Mouse (Mus musculus) regulatory T cell (primary cell): ENCODE data around the gene Lrrc27.

ENCODE experiments used
- in situ Hi-C: fragments of 300-600 bp; cut with MboI, MseI; formaldehyde crosslinking; loops from one replicate; pipeline ENCODE4 v1.15.1; 2025; ENCODE audit warnings: high pct_unique_total_duplicates

The Lrrc27 gene

GRCm38 (mm10) chr7:139271871-139272270, 59.1 kb downstream of the Lrrc27 start:
- in situ Hi-C loops: no loop called here

- in situ Hi-C loops: no loop called here
Measured at GRCm38 (mm10) chr7:139272639-139273396, 60.0 kb downstream of the Lrrc27 start.

- in situ Hi-C loops: no loop called here
Measured at GRCm38 (mm10) chr7:139273397-139273719, 60.6 kb downstream of the Lrrc27 start.

- in situ Hi-C loops: no loop called here
Measured at GRCm38 (mm10) chr7:139275586-139275985, 62.8 kb downstream of the Lrrc27 start.

- in situ Hi-C loops: no loop called here
Measured at GRCm38 (mm10) chr7:139276150-139276549, 63.4 kb downstream of the Lrrc27 start.

- in situ Hi-C loops: no loop called here
Measured at GRCm38 (mm10) chr7:139277536-139277935, 64.7 kb downstream of the Lrrc27 start.

GRCm38 (mm10) chr7:139279571-139279970, 66.8 kb downstream of the Lrrc27 start:
- in situ Hi-C loops: no loop called here

- in situ Hi-C loops: no loop called here
Measured at GRCm38 (mm10) chr7:139280044-139280443, 67.3 kb downstream of the Lrrc27 start.

- in situ Hi-C loops: no loop called here
Measured at GRCm38 (mm10) chr7:139281195-139281594, 68.4 kb downstream of the Lrrc27 start.

- in situ Hi-C loops: no loop called here
Measured at GRCm38 (mm10) chr7:139282037-139282436, 69.2 kb downstream of the Lrrc27 start.

- in situ Hi-C loops: no loop called here
Measured at GRCm38 (mm10) chr7:139285295-139285943, 72.6 kb downstream of the Lrrc27 start.

- in situ Hi-C loops: no loop called here
Measured at GRCm38 (mm10) chr7:139288540-139288939, 75.8 kb downstream of the Lrrc27 start.
